ENCODE assay signal across 8 mouse cellular contexts in genomic region chr2:46370949-46371348, GRCm38 (mm10).
DNase-seq lines count a peak whose midpoint lies in the region; ATAC-seq and TF ChIP-seq lines count a peak whose summit lies in the region.

No protein-coding gene starts in this region.

- no peaks in the 10 kb centered on the region for H3K27me3 ChIP-seq in G1E (ENCODE audit: insufficient read depth, low read length)
- no peaks in the 10 kb centered on the region for H3K27me3 ChIP-seq in megakaryocyte, embryonic 14.5 days (replicated peaks)
- H3K27me3 ChIP-seq in forebrain, embryonic 11.5 days (ENCODE audit: control insufficient read depth, insufficient read depth, low read length) = no peaks in the 10 kb centered on the region

- no peak overlapping the region; the same call in 1 of the 2 replicates for H3K4me3 ChIP-seq in G1E (ENCODE audit: low read depth, low read length)
- peak overlapping the region; percentile 56 for H3K4me3 ChIP-seq in megakaryocyte, embryonic 14.5 days (replicated peaks)
- no peak overlapping the region for H3K4me3 ChIP-seq in forebrain, embryonic 11.5 days (ENCODE audit: low read depth, low read length)

- H3K4me2 ChIP-seq in forebrain, embryonic 11.5 days (ENCODE audit: low read depth, low read length, severe bottlenecking) = no peak overlapping the region

- DNase-seq in 3T3-L1 (ENCODE audit: low read depth, low spot score) = peak; percentile 82
- DNase-seq in G1E (ENCODE audit: low spot score) = peak; percentile 1
- DNase-seq in left cerebral cortex, adult 8-10 months (ENCODE audit: low spot score in 2 of 2) = no peak
- no peak for DNase-seq in testis, postnatal 10 days (ENCODE audit: low spot score)
- no peak for DNase-seq in forebrain, embryonic 11.5 days (ENCODE audit: low spot score)
- DNase-seq in urinary bladder, postnatal 14 days (ENCODE audit: low spot score) = no peak

- no peak overlapping the region for H3K27ac ChIP-seq in forebrain, embryonic 11.5 days (ENCODE audit: low read depth, low read length)

- TF ChIP-seq CTCF in G1E (IDR thresholded peaks at IDR 0.05; ENCODE audit: low read depth, low read length) = no peak

- no peak overlapping the region for H3K9ac ChIP-seq in forebrain, embryonic 11.5 days (ENCODE audit: low read length)

- H3K36me3 ChIP-seq in G1E (replicated peaks) = no peaks in the 10 kb centered on the region
- no peaks in the 10 kb centered on the region for H3K36me3 ChIP-seq in megakaryocyte, embryonic 14.5 days (replicated peaks; ENCODE audit: low read length)
- H3K36me3 ChIP-seq in forebrain, embryonic 11.5 days (ENCODE audit: control insufficient read depth, insufficient read depth, low read length) = no peaks in the 10 kb centered on the region

- H3K4me1 ChIP-seq in G1E (ENCODE audit: insufficient read depth, low read depth, low read length) = peaks cover 28% of the 10 kb centered on the region
- H3K4me1 ChIP-seq in megakaryocyte, embryonic 14.5 days = peaks cover 6% of the 10 kb centered on the region
- H3K4me1 ChIP-seq in forebrain, embryonic 11.5 days (replicated peaks; ENCODE audit: control insufficient read depth, insufficient read depth, low read length) = no peaks in the 10 kb centered on the region

- WGBS in forebrain, embryonic 11.5 days = 87% methylated on average over 5 of the region's 5 CpGs

- H3K9me3 ChIP-seq in G1E (replicated peaks) = no peaks in the 10 kb centered on the region
- H3K9me3 ChIP-seq in megakaryocyte, embryonic 14.5 days = peaks cover 8% of the 10 kb centered on the region; the same call in 1 of the 2 replicates
- H3K9me3 ChIP-seq in forebrain, embryonic 11.5 days (ENCODE audit: control insufficient read depth, low read length) = no peaks in the 10 kb centered on the region

- peak; percentile 96 for ATAC-seq in G1E (ENCODE audit: extremely low read depth, insufficient number of reproducible peaks, low FRiP score, poor library complexity, severe bottlenecking)
- peak; percentile 89 for ATAC-seq in inflammation-experienced regulatory T-cells, adult 6 months
- ATAC-seq in forebrain, embryonic 11.5 days (replicated peaks; ENCODE audit: low FRiP score) = no peak

Comparison
In these comparisons a context has a peak if more than half of its experiments do, and no peak if none do; other contexts are left out.
1. DNase-seq: peak in 3T3-L1 (single experiment) and G1E (single experiment); none in left cerebral cortex, adult 8-10 months (0 of 2), testis, postnatal 10 days (single experiment), forebrain, embryonic 11.5 days (single experiment) and urinary bladder, postnatal 14 days (single experiment).